Mouse (Mus musculus): Measurements from ENCODE around the gene Ptpre.

DNA sequence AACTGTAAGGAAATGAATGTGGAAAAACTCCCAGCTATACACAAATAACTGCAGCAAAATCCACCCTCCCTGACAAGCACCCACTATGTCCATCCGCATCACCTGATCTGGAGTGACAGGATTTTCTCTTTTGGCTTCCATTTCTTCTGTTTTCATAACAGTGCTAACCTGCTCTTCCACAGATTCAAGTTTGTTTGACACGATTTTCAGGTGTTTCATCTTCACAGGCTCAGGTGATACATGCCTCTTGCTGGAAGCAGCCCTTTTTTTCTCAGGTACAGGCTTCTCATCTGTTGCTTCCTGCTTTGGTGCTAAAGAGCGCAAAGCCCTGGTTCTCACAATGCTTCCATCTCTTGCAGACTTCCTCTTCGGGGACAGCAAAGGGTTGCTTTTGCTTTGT is 156.8 kb downstream of the Ptpre start:
- no peak for TF ChIP-seq CHD2 (IDR thresholded peaks at IDR 0.05; ENCODE audit: low read length)
- no peak for TF ChIP-seq POLR2A (IDR thresholded peaks at IDR 0.05; ENCODE audit: low read depth, low read length)
- TF ChIP-seq SMC3 (IDR thresholded peaks at IDR 0.05; ENCODE audit: low read depth, low read length) = no peak
- TF ChIP-seq ETS1 (conservative IDR thresholded peaks at IDR 0.05; ENCODE audit: low read depth, low read length) = no peak
- TF ChIP-seq CTCF (conservative IDR thresholded peaks at IDR 0.05 in 1 of 2, IDR thresholded peaks at IDR 0.05 in 1 of 2; ENCODE audit: low read depth in 2 of 2, low read length in 2 of 2) = no peak
- no peak for TF ChIP-seq NRF1 (IDR thresholded peaks at IDR 0.05; ENCODE audit: low read depth, low read length)
- TF ChIP-seq SIN3A (IDR thresholded peaks at IDR 0.05; ENCODE audit: low read length) = no peak
- no peak for TF ChIP-seq ZC3H11A (IDR thresholded peaks at IDR 0.05; ENCODE audit: low read depth, low read length)
- no peak for TF ChIP-seq CHD1 (IDR thresholded peaks at IDR 0.05; ENCODE audit: low read depth, low read length)
- TF ChIP-seq JUND (conservative IDR thresholded peaks at IDR 0.05; ENCODE audit: low read depth, low read length) = no peak
- no peak for TF ChIP-seq BHLHE40 (IDR thresholded peaks at IDR 0.05; ENCODE audit: low read depth, low read length)
- no peak for TF ChIP-seq POLR2AphosphoS2 (IDR thresholded peaks at IDR 0.05; ENCODE audit: low read depth, low read length)
- no peak for TF ChIP-seq EP300 (IDR thresholded peaks at IDR 0.05; ENCODE audit: low read length)
